Comparison of ENCODE assay signal across 18 mouse cellular contexts in genomic region chr10:43609507-43609906, GRCm38 (mm10). TPM values are rescaled to one million over a fixed set of nuclear protein-coding genes. Genes with fewer than 3 reads are reported as not detected.
DNase-seq lines count a peak whose midpoint lies in the region; ATAC-seq and TF ChIP-seq lines count a peak whose summit lies in the region.
"Had no signal": no experiment of that assay in that cellular context is flagged by ENCODE, and none has a peak within 500 bp of the region (broad histone marks: within the 10 kb centered on the region; RNA-seq: fewer than 3 reads in every experiment).

No protein-coding gene starts in this region.

- no peak for TF ChIP-seq EP300 in stomach, postnatal 0 days (optimal IDR thresholded peaks at IDR 0.05)
- peak; percentile 100 for TF ChIP-seq EP300 in liver, postnatal 0 days (IDR thresholded peaks at IDR 0.05; ENCODE audit: low read depth)

- peaks cover 6% of the 10 kb centered on the region; the same call in 1 of the 2 replicates for H3K4me1 ChIP-seq in stomach, embryonic 14.5 days (ENCODE audit: control insufficient read depth, insufficient read depth, low read length)
- H3K4me1 ChIP-seq in stomach, postnatal 0 days (replicated peaks; ENCODE audit: control insufficient read depth, insufficient read depth) = no peaks in the 10 kb centered on the region
- peaks cover 24% of the 10 kb centered on the region; the same call in 1 of the 2 replicates for H3K4me1 ChIP-seq in liver, postnatal 0 days (ENCODE audit: insufficient read depth)
- no peaks in the 10 kb centered on the region for H3K4me1 ChIP-seq in forebrain, embryonic 16.5 days (replicated peaks; ENCODE audit: control insufficient read depth, insufficient read depth, low read length)

- no peaks in the 10 kb centered on the region for H3K9me3 ChIP-seq in stomach, embryonic 14.5 days (ENCODE audit: control insufficient read depth, low read depth, low read length)
- H3K9me3 ChIP-seq in stomach, postnatal 0 days (ENCODE audit: control insufficient read depth, low read length) = no peaks in the 10 kb centered on the region
- no peaks in the 10 kb centered on the region for H3K9me3 ChIP-seq in liver, postnatal 0 days (ENCODE audit: low read length)
- H3K9me3 ChIP-seq in forebrain, embryonic 16.5 days (ENCODE audit: control insufficient read depth, low read length) = no peaks in the 10 kb centered on the region
- H3K9me3 ChIP-seq: limb, embryonic 12.5 days had no signal

- intact Hi-C loops in heart, postnatal 25 days (cut with DNase I) = no loop called here

- no peak overlapping the region for H3K4me2 ChIP-seq in stomach, embryonic 14.5 days (replicated peaks; ENCODE audit: low read depth, low read length)
- no peak overlapping the region for H3K4me2 ChIP-seq in stomach, postnatal 0 days (replicated peaks; ENCODE audit: low read depth)
- 0 out of 2 replicates have a peak overlapping the region, but pooled peaks have one; percentile 13 for H3K4me2 ChIP-seq in liver, postnatal 0 days (ENCODE audit: low read depth, low read length)
- H3K4me2 ChIP-seq in forebrain, embryonic 16.5 days (ENCODE audit: low read length) = no peak overlapping the region
- H3K4me2 ChIP-seq: limb, embryonic 12.5 days had no signal

- no peaks in the 10 kb centered on the region for H3K36me3 ChIP-seq in stomach, embryonic 14.5 days (ENCODE audit: control insufficient read depth, insufficient read depth, low read length)
- H3K36me3 ChIP-seq in stomach, postnatal 0 days (ENCODE audit: control insufficient read depth, insufficient read depth, low read length) = no peaks in the 10 kb centered on the region
- no peaks in the 10 kb centered on the region; the same call in 1 of the 2 replicates for H3K36me3 ChIP-seq in liver, postnatal 0 days (replicated peaks; ENCODE audit: insufficient read depth, low read length)
- H3K36me3 ChIP-seq in forebrain, embryonic 16.5 days (ENCODE audit: control insufficient read depth, insufficient read depth) = no peaks in the 10 kb centered on the region
- H3K36me3 ChIP-seq: limb, embryonic 12.5 days had no signal

- H3K9ac ChIP-seq in stomach, embryonic 14.5 days (replicated peaks; ENCODE audit: low read depth, low read length) = no peak overlapping the region
- H3K9ac ChIP-seq in stomach, postnatal 0 days (ENCODE audit: low read length) = no peak overlapping the region
- no peak overlapping the region for H3K9ac ChIP-seq in liver, postnatal 0 days (replicated peaks)
- H3K9ac ChIP-seq in forebrain, embryonic 16.5 days (replicated peaks; ENCODE audit: low read depth, low read length) = no peak overlapping the region
- H3K9ac ChIP-seq: limb, embryonic 12.5 days had no signal

- no peaks in the 10 kb centered on the region for H3K27me3 ChIP-seq in stomach, embryonic 14.5 days (ENCODE audit: control insufficient read depth, insufficient read depth, low read length)
- no peaks in the 10 kb centered on the region for H3K27me3 ChIP-seq in stomach, postnatal 0 days (ENCODE audit: control insufficient read depth, insufficient read depth, low read length)
- no peaks in the 10 kb centered on the region for H3K27me3 ChIP-seq in liver, postnatal 0 days (ENCODE audit: insufficient read depth, low read length)
- H3K27me3 ChIP-seq in forebrain, embryonic 16.5 days (replicated peaks; ENCODE audit: control insufficient read depth, insufficient read depth, low read length) = no peaks in the 10 kb centered on the region
- H3K27me3 ChIP-seq: limb, embryonic 12.5 days had no signal

- no peak overlapping the region for H3K4me3 ChIP-seq in stomach, embryonic 14.5 days (ENCODE audit: low read depth, low read length)
- H3K4me3 ChIP-seq in stomach, postnatal 0 days (ENCODE audit: low read depth, low read length) = no peak overlapping the region
- no peak overlapping the region for H3K4me3 ChIP-seq in liver, postnatal 0 days (ENCODE audit: low read depth, low read length)
- H3K4me3 ChIP-seq in forebrain, embryonic 16.5 days (replicated peaks; ENCODE audit: low read length) = no peak overlapping the region
- H3K4me3 ChIP-seq: limb, embryonic 12.5 days had no signal

- TF ChIP-seq CTCF in stomach, postnatal 0 days (IDR thresholded peaks at IDR 0.05; ENCODE audit: low read depth) = no peak
- TF ChIP-seq CTCF in liver, postnatal 0 days (IDR thresholded peaks at IDR 0.05; ENCODE audit: low read depth) = 0 out of 2 replicates have a peak, but pooled peaks have one; percentile 9

- WGBS in stomach, embryonic 14.5 days = 88% methylated on average over 5 of the region's 5 CpGs
- 88% methylated on average over 5 of the region's 5 CpGs for WGBS in stomach, postnatal 0 days
- 56% methylated on average over 5 of the region's 5 CpGs for WGBS in liver, postnatal 0 days (ENCODE audit: insufficient replicate concordance)
- WGBS in forebrain, embryonic 16.5 days = 94% methylated on average over 5 of the region's 5 CpGs

- peak; percentile 73 for DNase-seq in heart, adult 11 months
- DNase-seq in heart, postnatal 25 days (ENCODE audit: low spot score) = no peak
- no peak for DNase-seq in stomach, postnatal 0 days (ENCODE audit: low spot score)
- DNase-seq in liver, postnatal 0 days = peak; percentile 75
- no peak for DNase-seq in cerebellum, postnatal 36 days
- DNase-seq in adrenal gland, adult 2 months = no peak
- DNase-seq: adrenal gland, postnatal 14 days; cerebellum, adult 18-20 months; gastrocnemius, postnatal 36 days; kidney, postnatal 36 days; layer of hippocampus, postnatal 36 days; right cerebral cortex, postnatal 25 days; thymus, adult 18-20 months had no signal

- H3K27ac ChIP-seq in stomach, embryonic 14.5 days (ENCODE audit: low read length) = no peak overlapping the region
- H3K27ac ChIP-seq in stomach, postnatal 0 days (replicated peaks) = no peak overlapping the region
- H3K27ac ChIP-seq in liver, postnatal 0 days (ENCODE audit: low read depth) = peak overlapping the region; percentile 94
- no peak overlapping the region for H3K27ac ChIP-seq in forebrain, embryonic 16.5 days (ENCODE audit: low read length)
- H3K27ac ChIP-seq: limb, embryonic 12.5 days had no signal

- peak; percentile 82; the same call in 1 of the 2 replicates for ATAC-seq in stomach, embryonic 14.5 days (ENCODE audit: insufficient number of reproducible peaks, insufficient read depth, low FRiP score, low read depth)
- ATAC-seq in stomach, postnatal 0 days (ENCODE audit: low FRiP score, low TSS enrichment) = no peak
- peak; percentile 98 for ATAC-seq in liver, postnatal 0 days
- no peak for ATAC-seq in forebrain, embryonic 16.5 days
- ATAC-seq: forebrain, embryonic 14.5 days; inflammation-experienced regulatory T-cells, adult 6 months had no signal

RNA-seq across cellular contexts. Expression of gene Cd24a, which starts 31.4 kb away (rescaled TPM):
- total RNA-seq in heart, postnatal 25 days (2021) = 10 to 100 TPM in 1 of 2 experiments, 1 to 10 TPM in 1; 8.0 to 14.3 TPM
- 351 and 380 TPM in 2 replicates for polyA plus RNA-seq in stomach, embryonic 14.5 days (2014; fragmentation: Nextera tagmentation; extraction: Ambion mirVana)
- 397 and 409 TPM in 2 replicates for polyA plus RNA-seq in stomach, postnatal 0 days (2015; fragmentation: Nextera tagmentation; extraction: Ambion mirVana)
- polyA plus RNA-seq in liver, postnatal 0 days (2015; fragmentation: Nextera tagmentation; extraction: Ambion mirVana) = 449 and 461 TPM in 2 replicates
- 918 and 1,051 TPM in 2 replicates for polyA plus RNA-seq in forebrain, embryonic 16.5 days (2015; fragmentation: Nextera tagmentation; extraction: Ambion mirVana)
- total RNA-seq in adrenal gland, adult 2 months (2021) = 10 to 100 TPM; 24.6 to 44.7 TPM
- 12.3 and 16.5 TPM in 2 replicates for polyA plus RNA-seq in adrenal gland, adult 2 months (2012; rRNA removed)

Comparison
In these comparisons a context has a peak if more than half of its experiments do, and no peak if none do; other contexts are left out.
1. DNase-seq: peak in heart, adult 11 months (single experiment) and liver, postnatal 0 days (single experiment); none in heart, postnatal 25 days (single experiment), stomach, postnatal 0 days (single experiment), cerebellum, postnatal 36 days (0 of 2) and adrenal gland, adult 2 months (single experiment).
2. ATAC-seq: peak in stomach, embryonic 14.5 days (single experiment) and liver, postnatal 0 days (single experiment); none in stomach, postnatal 0 days (single experiment) and forebrain, embryonic 16.5 days (single experiment).
3. RNA of gene Cd24a, which starts 31.4 kb away (polyA plus RNA-seq): 918 to 1,051 TPM in forebrain, embryonic 16.5 days, 449 to 461 TPM in liver, postnatal 0 days, 397 to 409 TPM in stomach, postnatal 0 days and 351 to 380 TPM in stomach, embryonic 14.5 days; 12.3 to 16.5 TPM in adrenal gland, adult 2 months; every median in the first group is over 10 times any median in the second.